Mouse (Mus musculus): ENCODE results near the gene Misp.

DNA sequence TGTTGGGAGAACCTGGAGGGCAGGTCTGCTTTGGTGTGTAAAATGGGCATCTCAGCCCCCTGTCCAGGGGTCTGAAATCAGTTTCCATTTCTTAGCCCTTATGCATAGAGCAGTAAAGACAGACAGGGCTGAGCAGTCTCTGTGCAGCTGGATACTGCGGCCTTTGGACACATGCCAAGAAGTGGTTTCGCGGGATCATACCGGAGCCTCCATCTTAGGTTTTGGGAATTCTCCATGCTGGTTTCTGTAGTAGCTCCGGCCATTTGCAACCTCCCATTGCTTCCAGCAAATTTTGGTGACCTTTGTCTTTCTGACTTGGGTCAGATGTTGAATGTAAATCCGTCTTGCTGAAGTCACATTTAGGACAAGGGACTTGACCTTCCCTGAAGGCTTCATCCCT, 22.7 kb downstream of the Misp start:
- TF ChIP-seq RCOR1 (conservative IDR thresholded peaks at IDR 0.05; ENCODE audit: low read depth, low read length) (no peak), MEF2A (IDR thresholded peaks at IDR 0.05; ENCODE audit: borderline replicate concordance, low read depth, low read length) (no peak), CTCF (conservative IDR thresholded peaks at IDR 0.05 in 1 of 2, IDR thresholded peaks at IDR 0.05 in 1 of 2; ENCODE audit: low read depth in 2 of 2, low read length in 2 of 2) (no peak), POLR2AphosphoS2 (IDR thresholded peaks at IDR 0.05; ENCODE audit: low read depth, low read length) (no peak), BHLHE40 (IDR thresholded peaks at IDR 0.05; ENCODE audit: low read depth, low read length) (no peak), TCF12 (IDR thresholded peaks at IDR 0.05; ENCODE audit: low read depth, low read length) (no peak), MAX (IDR thresholded peaks at IDR 0.05; ENCODE audit: low read length) (no peak), USF2 (conservative IDR thresholded peaks at IDR 0.05; ENCODE audit: low read depth, low read length) (no peak), E2F4 (IDR thresholded peaks at IDR 0.05; ENCODE audit: insufficient replicate concordance, low read depth, low read length) (no peak)

All from CH12.LX (cell line).